Mouse (Mus musculus) midbrain, embryonic 10.5 days (tissue): ENCODE measurements around the gene Cox14. TPM values are rescaled to one million over a fixed set of nuclear protein-coding genes. Genes with fewer than 3 reads are reported as not detected.

ENCODE experiments used
- DNase-seq: peaks from one replicate; pipeline ENCODE4 v3.0.0-alpha.2; 2017; ENCODE audit warnings: low spot score
- H3K27ac ChIP-seq: fragments of 300-500 bp; sonication (generic); replicated peaks from 2 replicates; pipeline ENCODE4 v1.5.1; 2016; ENCODE audit warnings: mild to moderate bottlenecking
- H3K27me3 ChIP-seq: fragments of 300-500 bp; sonication (generic); 2 replicates; pipeline ENCODE4 v1.6.1; 2016; ENCODE audit warnings: low read depth, mild to moderate bottlenecking; ENCODE audit not compliant: poor library complexity, severe bottlenecking
- H3K36me3 ChIP-seq: fragments of 300-500 bp; sonication (generic); 2 replicates; pipeline ENCODE4 v1.6.1; 2016; ENCODE audit warnings: mild to moderate bottlenecking, moderate library complexity
- H3K4me1 ChIP-seq: fragments of 300-500 bp; sonication (generic); 2 replicates; pipeline ENCODE4 v1.6.1; 2016
- H3K4me3 ChIP-seq: fragments of 300-500 bp; sonication (generic); 2 replicates; pipeline ENCODE4 v1.5.1; 2016; ENCODE audit warnings: mild to moderate bottlenecking, moderate library complexity
- H3K9me3 ChIP-seq: fragments of 300-500 bp; sonication (generic); replicated peaks from 2 replicates; pipeline ENCODE4 v1.6.1; 2016; ENCODE audit warnings: mild to moderate bottlenecking
- WGBS: fragments of 180-500 bp; shearing (Covaris S2); methylation state at CpG from one replicate; pipeline ENCODE4 v1.1.7; 2016; 5-methylcytosine and 5-hydroxymethylcytosine counted together
- polyA plus RNA-seq: library from polyadenylated mRNA; unstranded; fragments of >200 nt; fragmentation: Nextera tagmentation; extraction: Ambion mirVana; gene quantifications from 2 replicates; pipeline ENCODE4 v1.2.1, GENCODE M21; 2016

The Cox14 gene
- polyA plus RNA-seq: 157 and 159 TPM in 2 replicates

GRCm38 (mm10) chr15:99725341-99726155 is at the start of gene Cox14:
Gene Cox14 (plus strand): TSS chr15:99725618.
- Histone ChIP-seq H3K9me3 (no peaks in the 10 kb centered on the region; the same call in 1 of the 2 replicates), H3K36me3 (peaks cover 62% of the 10 kb centered on the region), H3K27ac (peak within 1 kb of the TSS; percentile 93), H3K4me3 (peak within 1 kb of the TSS; percentile 98), H3K4me1 (peaks cover 47% of the 10 kb centered on the region), H3K27me3 (no peaks in the 10 kb centered on the region)
- WGBS: under 1% methylated on average over 68 of the region's 68 CpGs
- DNase-seq: peak; percentile 95

- Histone ChIP-seq H3K36me3 (no peaks in the 10 kb centered on the region), H3K27me3 (peaks cover 31% of the 10 kb centered on the region), H3K9me3 (no peaks in the 10 kb centered on the region), H3K4me1 (peaks cover 37% of the 10 kb centered on the region), H3K27ac (peak overlapping the region; percentile 61), H3K4me3 (0 out of 2 replicates have a peak overlapping the region, but pooled peaks have one; percentile 4)
- 32% methylated on average over 8 of the region's 8 CpGs for WGBS
- no peak for DNase-seq
Observed at GRCm38 (mm10) chr15:99677089-99677488, 48.3 kb upstream of the Cox14 start.

GRCm38 (mm10) chr15:99678063-99678800 is 47.2 kb upstream of the Cox14 start:
- Histone ChIP-seq H3K9me3 (no peaks in the 10 kb centered on the region), H3K27ac (0 out of 2 replicates have a peak overlapping the region, but pooled peaks have one; percentile 38), H3K4me1 (peaks cover 30% of the 10 kb centered on the region), H3K27me3 (peaks cover 21% of the 10 kb centered on the region), H3K4me3 (no peak overlapping the region), H3K36me3 (no peaks in the 10 kb centered on the region)
- 14% methylated on average over 13 of the region's 13 CpGs for WGBS
- no peak for DNase-seq

- DNase-seq: no peak
- H3K27ac ChIP-seq: peak overlapping the region; percentile 38; the same call in 1 of the 2 replicates
- WGBS: 69% methylated on average over 7 of the region's 7 CpGs
Observed at GRCm38 (mm10) chr15:99679008-99679407, 46.4 kb upstream of the Cox14 start.

DNA sequence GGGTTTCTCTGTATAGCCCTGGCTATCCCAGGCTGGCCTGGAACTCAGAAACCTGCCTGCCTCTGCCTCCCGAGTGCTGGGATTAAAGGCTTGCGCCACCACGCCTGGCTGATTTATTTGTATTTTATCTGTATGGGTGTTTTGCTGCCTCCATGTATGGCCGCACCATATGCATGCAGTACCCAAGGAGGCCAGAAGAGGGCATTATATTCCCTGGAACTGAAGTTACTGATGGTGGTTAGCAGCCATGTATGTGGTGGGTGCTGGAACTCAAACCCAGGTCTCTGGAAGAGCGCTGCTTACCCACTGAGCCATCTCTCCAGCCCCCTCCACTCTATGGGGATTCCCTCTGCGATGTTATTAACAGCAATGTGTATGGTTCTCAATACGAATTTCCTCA is 42.5 kb upstream of the Cox14 start:
- DNase-seq: no peak
- Histone ChIP-seq H3K4me3 (no peak overlapping the region), H3K36me3 (no peaks in the 10 kb centered on the region), H3K9me3 (no peaks in the 10 kb centered on the region), H3K27me3 (no peaks in the 10 kb centered on the region), H3K4me1 (peaks cover 15% of the 10 kb centered on the region), H3K27ac (no peak overlapping the region)
- 96% methylated on average over 7 of the region's 7 CpGs for WGBS

More at GRCm38 (mm10) chr15:99679008-99679407, 46.4 kb upstream of the Cox14 start:
- H3K9me3 ChIP-seq: no peaks in the 10 kb centered on the region
- peaks cover 26% of the 10 kb centered on the region for H3K4me1 ChIP-seq
- no peaks in the 10 kb centered on the region for H3K36me3 ChIP-seq
- H3K27me3 ChIP-seq: peaks cover 16% of the 10 kb centered on the region
- H3K4me3 ChIP-seq: no peak overlapping the region

GRCm38 (mm10) chr15:99684156-99684555 is 41.3 kb upstream of the Cox14 start:
- H3K4me3 ChIP-seq: no peak overlapping the region
- H3K4me1 ChIP-seq: peaks cover 12% of the 10 kb centered on the region
- no peak for DNase-seq
- WGBS: 90% methylated on average over 5 of the region's 5 CpGs
- 0 out of 2 replicates have a peak, but pooled peaks cover 3% of the 10 kb centered on the region for H3K27me3 ChIP-seq
- H3K27ac ChIP-seq: no peak overlapping the region
- H3K9me3 ChIP-seq: no peaks in the 10 kb centered on the region
- no peaks in the 10 kb centered on the region for H3K36me3 ChIP-seq

DNA sequence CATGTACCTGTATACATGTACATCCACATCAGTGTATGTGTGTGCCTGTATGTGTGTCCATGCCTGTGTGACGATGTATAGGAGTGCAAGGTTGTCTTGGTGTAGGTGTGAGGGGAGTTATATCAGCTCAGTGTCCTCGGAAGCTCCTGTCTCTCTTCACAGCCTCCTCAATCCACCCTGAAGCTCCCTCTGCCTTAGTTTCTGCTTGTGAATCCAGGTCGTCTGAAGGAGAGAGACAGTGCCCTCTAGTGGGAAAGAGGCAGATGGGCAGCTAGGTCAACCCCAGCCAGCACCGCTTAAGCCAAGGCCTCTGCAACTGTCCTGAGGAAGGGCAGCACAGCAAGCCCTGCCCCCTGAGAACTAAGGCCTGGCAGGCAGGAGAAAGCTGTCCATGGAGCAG is 36.7 kb upstream of the Cox14 start:
- 0 out of 2 replicates have a peak overlapping the region, but pooled peaks have one; percentile 23 for H3K27ac ChIP-seq
- 9% methylated on average over 4 of the region's 4 CpGs for WGBS
- DNase-seq: peak; percentile 67
- H3K9me3 ChIP-seq: no peaks in the 10 kb centered on the region
- H3K4me1 ChIP-seq: peaks cover 48% of the 10 kb centered on the region
- no peaks in the 10 kb centered on the region for H3K36me3 ChIP-seq
- peaks cover 32% of the 10 kb centered on the region for H3K27me3 ChIP-seq
- no peak overlapping the region for H3K4me3 ChIP-seq

DNA sequence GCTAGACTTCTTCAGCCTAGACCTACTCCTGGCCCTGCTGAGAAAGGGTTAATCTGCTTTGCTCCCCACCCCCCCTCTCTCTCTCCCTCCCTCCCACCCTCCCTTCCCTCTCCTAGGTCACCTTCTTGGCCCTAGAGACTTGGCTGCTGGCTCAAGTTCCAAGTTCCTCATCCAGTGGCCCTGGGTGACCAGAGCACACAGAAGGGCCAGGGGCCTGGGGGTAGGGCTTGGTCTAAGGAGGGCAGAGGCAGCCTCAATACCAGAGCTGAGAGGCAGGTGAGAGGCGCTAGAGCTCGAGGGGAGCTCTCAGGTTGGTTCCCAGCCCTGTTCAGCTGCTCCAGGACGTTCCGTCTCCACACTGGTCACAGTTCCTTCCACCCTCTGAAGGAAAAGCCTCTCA is 34.5 kb upstream of the Cox14 start:
- DNase-seq: no peak
- Histone ChIP-seq H3K4me1 (peaks cover 62% of the 10 kb centered on the region), H3K4me3 (no peak overlapping the region), H3K36me3 (no peaks in the 10 kb centered on the region), H3K27ac (peak overlapping the region; percentile 30), H3K27me3 (peaks cover 35% of the 10 kb centered on the region), H3K9me3 (no peaks in the 10 kb centered on the region)
- WGBS: 12% methylated on average over 4 of the region's 4 CpGs

GRCm38 (mm10) chr15:99691976-99692375 is 33.4 kb upstream of the Cox14 start:
- Histone ChIP-seq H3K9me3 (no peaks in the 10 kb centered on the region), H3K36me3 (no peaks in the 10 kb centered on the region), H3K27ac (peak overlapping the region; percentile 65; the same call in 1 of the 2 replicates), H3K4me1 (peaks cover 62% of the 10 kb centered on the region), H3K4me3 (no peak overlapping the region), H3K27me3 (peaks cover 46% of the 10 kb centered on the region)
- 63% methylated on average over 9 of the region's 9 CpGs for WGBS
- no peak for DNase-seq

DNA sequence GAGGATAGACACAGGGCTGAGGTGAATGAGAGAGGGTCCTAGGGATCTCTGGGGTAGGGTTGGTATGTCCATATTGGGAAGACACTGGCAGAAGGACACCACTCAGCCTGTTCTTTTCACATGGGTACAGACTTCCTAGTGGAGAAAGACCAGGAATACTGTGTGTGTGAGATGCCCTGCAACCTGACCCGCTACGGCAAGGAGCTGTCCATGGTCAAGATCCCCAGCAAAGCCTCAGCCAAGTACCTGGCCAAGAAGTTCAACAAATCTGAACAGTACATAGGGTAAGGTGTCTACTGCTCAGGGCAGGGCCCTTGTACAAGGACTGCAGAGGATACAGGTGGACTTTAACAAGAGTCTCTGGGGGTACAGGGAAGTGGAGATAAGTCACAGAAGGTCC is 28.1 kb upstream of the Cox14 start:
- 43% methylated on average over 2 of the region's 2 CpGs for WGBS
- DNase-seq: no peak

DNA sequence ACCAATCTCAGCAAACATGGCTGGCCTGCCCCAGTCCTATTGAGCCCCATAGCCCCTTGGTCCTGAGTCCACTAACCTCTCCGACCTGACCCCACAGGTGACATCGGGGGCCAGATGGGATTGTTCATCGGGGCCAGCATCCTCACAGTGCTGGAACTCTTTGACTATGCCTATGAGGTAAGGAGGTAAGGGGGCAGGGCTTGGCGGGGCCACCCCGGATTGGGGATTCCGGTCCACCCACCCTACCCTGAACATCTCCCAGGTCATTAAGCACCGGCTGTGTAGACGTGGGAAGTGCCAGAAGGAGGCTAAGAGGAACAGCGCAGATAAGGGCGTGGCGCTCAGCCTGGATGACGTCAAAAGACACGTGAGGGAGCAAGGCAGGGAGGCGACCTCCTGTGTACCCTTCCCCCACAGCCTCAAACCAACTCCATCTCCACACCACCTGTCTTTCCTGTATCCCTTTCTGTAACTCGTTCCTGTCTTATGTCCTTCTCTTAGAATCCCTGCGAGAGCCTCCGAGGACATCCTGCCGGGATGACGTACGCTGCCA is 26.8 kb upstream of the Cox14 start:
- no peak overlapping the region for H3K27ac ChIP-seq
- WGBS: 38% methylated on average over 20 of the region's 20 CpGs
- no peak overlapping the region for H3K4me3 ChIP-seq
- peaks cover 33% of the 10 kb centered on the region for H3K27me3 ChIP-seq
- no peaks in the 10 kb centered on the region for H3K9me3 ChIP-seq
- H3K4me1 ChIP-seq: peaks cover 48% of the 10 kb centered on the region
- H3K36me3 ChIP-seq: peaks cover 6% of the 10 kb centered on the region
- DNase-seq: no peak

More for the DNA sequence above, 28.1 kb upstream of the Cox14 start:
- no peaks in the 10 kb centered on the region for H3K9me3 ChIP-seq
- no peak overlapping the region for H3K27ac ChIP-seq
- H3K36me3 ChIP-seq: no peaks in the 10 kb centered on the region
- H3K27me3 ChIP-seq: peaks cover 42% of the 10 kb centered on the region
- no peak overlapping the region for H3K4me3 ChIP-seq
- H3K4me1 ChIP-seq: peaks cover 48% of the 10 kb centered on the region

DNA sequence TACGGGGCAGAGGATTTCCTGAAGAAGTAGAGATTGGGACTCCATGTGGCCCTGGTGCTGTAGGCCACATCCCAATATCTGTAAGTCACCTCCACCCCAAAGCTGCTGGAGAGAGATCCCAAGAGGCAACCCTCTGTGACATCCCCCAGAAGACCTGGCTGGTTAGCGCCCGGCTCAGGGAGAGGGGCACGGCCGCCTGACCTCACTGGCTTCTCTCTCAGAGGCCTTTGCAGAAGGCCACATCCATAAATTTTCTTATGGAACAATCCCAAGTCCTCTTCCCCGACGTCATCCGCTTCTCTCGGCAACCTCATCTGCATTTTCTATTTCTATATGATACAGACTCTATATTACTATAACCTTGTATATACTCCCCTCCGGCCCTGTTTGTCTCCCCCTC is 25.7 kb upstream of the Cox14 start:
- 85% methylated on average over 10 of the region's 10 CpGs for WGBS
- Histone ChIP-seq H3K9me3 (no peaks in the 10 kb centered on the region), H3K36me3 (peaks cover 17% of the 10 kb centered on the region), H3K27me3 (peaks cover 33% of the 10 kb centered on the region), H3K4me1 (peaks cover 48% of the 10 kb centered on the region), H3K27ac (no peak overlapping the region), H3K4me3 (no peak overlapping the region)
- DNase-seq: no peak
